Mouse (Mus musculus): ENCODE data around the gene Olfr90. TPM values are rescaled to one million over a fixed set of nuclear protein-coding genes. Genes with fewer than 3 reads are reported as not detected.

Gene Olfr90
- polyA plus RNA-seq, 1 experiment: not detected

GRCm38 (mm10) chr17:37048383-37048782, 39.9 kb downstream of the Olfr90 start:
- Histone ChIP-seq H3K4me1 (ENCODE audit: control insufficient read depth, insufficient read depth, insufficient read length, low read length) (peaks cover 17% of the 10 kb centered on the region), H3K27ac (ENCODE audit: insufficient read depth, low read depth, low read length) (no peak overlapping the region), H3K27me3 (ENCODE audit: control insufficient read depth, insufficient read depth, low read length) (peaks cover 19% of the 10 kb centered on the region), H3K36me3 (ENCODE audit: control insufficient read depth, insufficient read depth, low read length) (no peaks in the 10 kb centered on the region), H3K4me3 (ENCODE audit: low read depth, low read length) (no peak overlapping the region)
- no peak for TF ChIP-seq POLR2A (IDR thresholded peaks at IDR 0.05; ENCODE audit: low read depth, low read length)
- TF ChIP-seq CTCF (IDR thresholded peaks at IDR 0.05; ENCODE audit: extremely low read depth, insufficient read length, insufficient replicate concordance, low read depth, low read length): no peak
- 84% methylated on average over 7 of the region's 7 CpGs for WGBS

- TF ChIP-seq CTCF (IDR thresholded peaks at IDR 0.05; ENCODE audit: extremely low read depth, insufficient read length, insufficient replicate concordance, low read depth, low read length) (no peak), POLR2A (IDR thresholded peaks at IDR 0.05; ENCODE audit: low read depth, low read length) (no peak)
- Histone ChIP-seq H3K4me3 (ENCODE audit: low read depth, low read length) (no peak overlapping the region), H3K27ac (ENCODE audit: insufficient read depth, low read depth, low read length) (no peak overlapping the region), H3K4me1 (ENCODE audit: control insufficient read depth, insufficient read depth, insufficient read length, low read length) (peaks cover 17% of the 10 kb centered on the region), H3K27me3 (ENCODE audit: control insufficient read depth, insufficient read depth, low read length) (peaks cover 19% of the 10 kb centered on the region), H3K36me3 (ENCODE audit: control insufficient read depth, insufficient read depth, low read length) (no peaks in the 10 kb centered on the region)
- 47% methylated on average over 3 of the region's 3 CpGs for WGBS
Measured at GRCm38 (mm10) chr17:37047981-37048380, 40.3 kb downstream of the Olfr90 start.

GRCm38 (mm10) chr17:37047332-37047976, 40.8 kb downstream of the Olfr90 start:
- H3K4me1 ChIP-seq (ENCODE audit: control insufficient read depth, insufficient read depth, insufficient read length, low read length): peaks cover 17% of the 10 kb centered on the region
- H3K4me3 ChIP-seq (ENCODE audit: low read depth, low read length): no peak overlapping the region
- peaks cover 19% of the 10 kb centered on the region for H3K27me3 ChIP-seq (ENCODE audit: control insufficient read depth, insufficient read depth, low read length)
- no peak for TF ChIP-seq POLR2A (IDR thresholded peaks at IDR 0.05; ENCODE audit: low read depth, low read length)
- no peak for TF ChIP-seq CTCF (IDR thresholded peaks at IDR 0.05; ENCODE audit: extremely low read depth, insufficient read length, insufficient replicate concordance, low read depth, low read length)
- no peak overlapping the region for H3K27ac ChIP-seq (ENCODE audit: insufficient read depth, low read depth, low read length)
- no peaks in the 10 kb centered on the region for H3K36me3 ChIP-seq (ENCODE audit: control insufficient read depth, insufficient read depth, low read length)
- WGBS: 51% methylated on average over 19 of the region's 19 CpGs

- H3K27ac ChIP-seq (ENCODE audit: insufficient read depth, low read depth, low read length): no peak overlapping the region
- TF ChIP-seq POLR2A (IDR thresholded peaks at IDR 0.05; ENCODE audit: low read depth, low read length): no peak
- TF ChIP-seq CTCF (IDR thresholded peaks at IDR 0.05; ENCODE audit: extremely low read depth, insufficient read length, insufficient replicate concordance, low read depth, low read length): no peak
- under 1% methylated on average over 53 of the region's 58 CpGs for WGBS
- no peaks in the 10 kb centered on the region for H3K36me3 ChIP-seq (ENCODE audit: control insufficient read depth, insufficient read depth, low read length)
- H3K27me3 ChIP-seq (ENCODE audit: control insufficient read depth, insufficient read depth, low read length): peaks cover 19% of the 10 kb centered on the region
- H3K4me3 ChIP-seq (ENCODE audit: low read depth, low read length): peak overlapping the region; percentile 89
- H3K4me1 ChIP-seq (ENCODE audit: control insufficient read depth, insufficient read depth, insufficient read length, low read length): peaks cover 17% of the 10 kb centered on the region
Measured at GRCm38 (mm10) chr17:37046312-37047112, 41.8 kb downstream of the Olfr90 start.

- TF ChIP-seq CTCF (IDR thresholded peaks at IDR 0.05; ENCODE audit: extremely low read depth, insufficient read length, insufficient replicate concordance, low read depth, low read length) (no peak), POLR2A (IDR thresholded peaks at IDR 0.05; ENCODE audit: low read depth, low read length) (peak; percentile 24; the same call in 1 of the 2 replicates)
- Histone ChIP-seq H3K27ac (ENCODE audit: insufficient read depth, low read depth, low read length) (peak within 1 kb of the TSS; percentile 31; the same call in 1 of the 2 replicates), H3K4me1 (ENCODE audit: control insufficient read depth, insufficient read depth, insufficient read length, low read length) (peaks cover 17% of the 10 kb centered on the region), H3K36me3 (ENCODE audit: control insufficient read depth, insufficient read depth, low read length) (no peaks in the 10 kb centered on the region), H3K4me3 (ENCODE audit: low read depth, low read length) (peak within 1 kb of the TSS; percentile 89), H3K27me3 (ENCODE audit: control insufficient read depth, insufficient read depth, low read length) (peaks cover 19% of the 10 kb centered on the region)
- WGBS: 1% methylated on average over 52 of the region's 55 CpGs
Measured at GRCm38 (mm10) chr17:37045611-37046311, 42.5 kb downstream of the Olfr90 start, which contains the start of gene Gabbr1. Gene Gabbr1, plus strand, starts transcription at chr17:37045966.

GRCm38 (mm10) chr17:37044651-37045244, 43.6 kb downstream of the Olfr90 start:
- Histone ChIP-seq H3K4me3 (ENCODE audit: low read depth, low read length) (no peak overlapping the region), H3K27ac (ENCODE audit: insufficient read depth, low read depth, low read length) (no peak overlapping the region), H3K27me3 (ENCODE audit: control insufficient read depth, insufficient read depth, low read length) (peaks cover 19% of the 10 kb centered on the region), H3K36me3 (ENCODE audit: control insufficient read depth, insufficient read depth, low read length) (no peaks in the 10 kb centered on the region), H3K4me1 (ENCODE audit: control insufficient read depth, insufficient read depth, insufficient read length, low read length) (peaks cover 13% of the 10 kb centered on the region)
- no peak for TF ChIP-seq CTCF (IDR thresholded peaks at IDR 0.05; ENCODE audit: extremely low read depth, insufficient read length, insufficient replicate concordance, low read depth, low read length)
- WGBS: 34% methylated on average over 7 of the region's 7 CpGs

All from small intestine, adult 2 months (tissue).